Mouse (Mus musculus) adrenal gland, adult 8-10 months (tissue): ENCODE measurements at regions not wholly inside any gene's neighbourhood (a gene's known extent, or its start where the extent isn't known, plus 50 kb on each side); places are given as distances from the start of the nearest gene placed in this dataset.
A peak's percentile ranks its signal among the peaks of the same experiment; 100 is the strongest.

Experiments
- DNase-seq: peaks from one replicate; pipeline ENCODE4 v3.0.0; 2022

DNA sequence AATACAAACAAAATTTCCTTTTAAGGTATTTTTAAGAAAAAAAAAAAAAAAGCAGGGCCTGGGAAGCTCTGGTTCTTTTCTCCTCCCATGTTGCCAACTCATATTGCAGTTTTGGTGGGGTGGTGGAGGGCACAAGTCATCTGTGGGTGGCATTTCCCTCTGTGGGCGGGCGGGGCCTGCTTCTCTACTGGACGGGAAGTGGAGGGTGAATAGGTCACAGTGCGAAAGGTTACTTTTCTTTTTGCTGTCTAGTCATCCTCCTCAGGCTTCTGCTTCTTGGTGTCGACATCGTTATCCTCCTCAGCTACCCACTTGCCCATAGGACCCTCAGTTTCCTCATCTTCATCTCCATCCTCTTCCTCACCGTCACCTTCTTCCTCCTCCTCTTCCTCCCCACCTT lies 55.3 kb upstream of the Plcb1 start:
- DNase-seq = no peak

DNA sequence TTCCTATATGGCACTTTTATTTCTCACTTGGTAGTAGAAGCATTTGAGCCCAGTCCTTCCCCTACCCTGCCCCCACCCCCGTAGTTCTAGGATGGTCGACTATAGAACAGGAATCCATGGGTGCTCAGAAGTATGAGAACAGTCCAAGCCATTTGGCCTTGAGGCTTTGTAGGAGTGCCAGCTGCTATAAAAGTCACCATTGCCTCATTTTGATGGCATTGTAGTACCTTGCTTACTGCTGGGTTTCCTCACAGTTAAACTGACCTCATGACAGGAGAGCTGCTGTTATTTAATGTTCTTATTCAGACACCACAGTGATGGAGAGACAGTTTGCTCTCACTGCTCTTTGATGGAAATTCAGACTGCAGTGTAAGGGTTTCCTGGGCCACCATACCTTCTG lies 59.2 kb upstream of the Plcb1 start:
- peak; percentile 13 for DNase-seq

DNA sequence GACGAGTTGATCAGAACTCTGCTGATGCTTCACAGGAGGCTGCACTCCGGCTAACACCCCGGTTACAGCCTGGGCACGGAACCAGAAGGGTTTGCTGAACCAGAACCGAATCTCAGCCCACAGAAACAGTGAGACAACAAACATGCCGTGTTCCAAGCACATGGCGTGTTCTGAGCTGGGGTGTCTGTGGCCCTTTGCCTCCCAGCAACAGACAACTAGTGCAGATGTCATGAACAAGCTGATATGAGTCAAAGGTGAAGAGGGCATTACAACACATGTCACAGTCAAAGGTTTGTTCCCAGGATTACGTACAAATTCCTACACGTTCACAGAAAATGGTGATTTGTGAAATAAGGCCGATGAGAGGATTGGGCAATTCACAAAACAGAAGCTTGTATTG lies 61.8 kb upstream of the Plcb1 start:
- DNase-seq = peak; percentile 9

GRCm38 (mm10) chr2:134717815-134718362 lies 68.0 kb upstream of the Plcb1 start:
- DNase-seq = no peak

GRCm38 (mm10) chr2:134716531-134716930 lies 69.3 kb upstream of the Plcb1 start:
- no peak for DNase-seq

DNA sequence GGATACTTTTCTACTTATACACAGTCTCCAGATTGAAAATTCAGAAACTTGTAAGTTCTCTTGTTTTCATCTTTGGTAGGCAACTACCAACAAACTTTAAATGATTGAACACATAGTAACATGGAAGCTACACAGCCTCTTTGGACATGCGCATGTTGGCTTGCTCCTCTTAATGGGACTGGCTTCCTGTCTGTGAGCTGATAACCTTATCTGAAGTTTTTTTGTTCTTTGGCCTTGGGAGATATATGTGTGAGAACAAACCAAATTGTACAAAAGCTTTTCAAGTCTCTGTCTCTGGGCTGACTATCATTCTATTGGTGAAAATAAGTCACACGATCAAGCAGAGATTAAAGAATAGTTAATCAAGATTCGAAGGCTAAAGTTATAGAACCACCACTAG lies 70.1 kb upstream of the Tmx4 start:
- no peak for DNase-seq

- DNase-seq = no peak
Observed at GRCm38 (mm10) chr2:134708754-134709153, 64.8 kb upstream of the Tmx4 start.

GRCm38 (mm10) chr2:134703067-134703466 lies 59.1 kb upstream of the Tmx4 start:
- no peak for DNase-seq

GRCm38 (mm10) chr2:134697424-134697823 lies 53.5 kb upstream of the Tmx4 start:
- DNase-seq = no peak

DNA sequence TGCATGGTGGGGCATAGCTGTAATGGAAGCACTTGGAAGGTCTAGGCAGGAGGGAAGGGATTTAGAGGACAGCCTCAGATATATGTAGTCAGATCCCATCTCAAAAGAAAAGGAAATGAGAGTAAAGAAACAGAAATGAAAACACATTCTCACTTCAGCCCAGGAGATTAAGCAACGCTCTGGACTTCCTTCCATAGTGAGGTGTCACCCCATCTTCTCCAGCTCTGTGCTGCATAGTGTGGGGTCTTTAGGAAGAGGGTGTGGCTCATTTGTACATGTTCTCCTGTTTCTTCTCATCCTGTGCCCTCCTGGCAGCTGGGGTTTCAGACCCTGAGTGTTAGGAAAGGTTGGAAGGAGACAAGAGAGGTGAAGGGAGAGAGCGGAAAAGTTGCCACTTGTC lies 52.4 kb upstream of the Tmx4 start:
- no peak for DNase-seq
